Mouse (Mus musculus): ENCODE measurements around the gene Ano6.

DNA sequence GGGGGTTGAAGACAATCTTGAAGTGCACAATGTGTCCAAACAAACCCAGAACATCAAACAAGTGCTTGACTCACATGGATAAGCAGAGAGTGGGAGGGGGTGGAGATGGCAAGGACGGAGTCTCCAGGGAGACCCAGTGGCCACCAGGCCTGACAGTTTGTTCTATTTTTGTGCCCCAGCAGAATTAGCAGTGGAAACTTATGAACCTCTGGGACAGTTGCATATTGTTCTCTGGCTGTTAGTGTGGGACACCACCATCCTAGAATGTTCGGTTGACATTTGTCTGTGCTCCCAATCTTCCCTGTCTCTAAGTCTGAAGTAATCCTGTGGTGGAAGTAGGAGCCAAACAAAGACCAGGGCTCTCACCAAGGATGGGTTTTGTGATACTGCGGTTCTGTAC lies 124.3 kb downstream of the Ano6 start:
- TF ChIP-seq EP300 (IDR thresholded peaks at IDR 0.05; ENCODE audit: low read depth) (no peak), CTCF (IDR thresholded peaks at IDR 0.05; ENCODE audit: low read depth) (no peak)

All from liver, embryonic 14.5 days (tissue).